Mouse (Mus musculus) limb, embryonic 13.5 days (tissue): ENCODE measurements around the gene Ube2f. TPM values are rescaled to one million over a fixed set of nuclear protein-coding genes. Genes with fewer than 3 reads are reported as not detected.
A peak's percentile ranks its signal among the peaks of the same experiment; 100 is the strongest.

ENCODE experiments used
- ATAC-seq: fragments of 200-750 bp; cut with Nextera tagmentation; 2 replicates; pipeline ENCODE4 v1.8.0; 2017; ENCODE audit warnings: low read depth, moderate number of reproducible peaks, moderate TSS enrichment; ENCODE audit not compliant: low FRiP score
- H3K27ac ChIP-seq: fragments of 300-500 bp; sonication (generic); 2 replicates; pipeline ENCODE4 v1.5.1; 2015; ENCODE audit warnings: inconsistent platforms, mild to moderate bottlenecking, moderate library complexity
- H3K27me3 ChIP-seq: fragments of 300-500 bp; sonication (generic); 2 replicates; pipeline ENCODE4 v1.6.1; 2015; ENCODE audit warnings: mild to moderate bottlenecking, inconsistent platforms
- H3K36me3 ChIP-seq: fragments of 300-500 bp; sonication (generic); 2 replicates; pipeline ENCODE4 v1.6.1; 2015; ENCODE audit warnings: inconsistent platforms, mild to moderate bottlenecking, moderate library complexity
- H3K4me1 ChIP-seq: fragments of 300-500 bp; sonication (generic); 2 replicates; pipeline ENCODE4 v1.6.1; 2015; ENCODE audit warnings: inconsistent platforms
- H3K4me2 ChIP-seq: fragments of 300-500 bp; sonication (generic); replicated peaks from 2 replicates; pipeline ENCODE4 v1.6.1; 2015; ENCODE audit warnings: inconsistent platforms, mild to moderate bottlenecking, moderate library complexity
- H3K4me3 ChIP-seq: fragments of 300-500 bp; sonication (generic); 2 replicates; pipeline ENCODE4 v1.5.1; 2015; ENCODE audit warnings: moderate library complexity, mild to moderate bottlenecking, inconsistent platforms
- H3K9ac ChIP-seq: fragments of 300-500 bp; sonication (generic); 2 replicates; pipeline ENCODE4 v1.6.1; 2015; ENCODE audit warnings: mild to moderate bottlenecking, inconsistent platforms
- H3K9me3 ChIP-seq: fragments of 300-500 bp; sonication (generic); 2 replicates; pipeline ENCODE4 v1.6.1; 2016; ENCODE audit warnings: inconsistent platforms
- WGBS: fragments of 180-500 bp; shearing (Covaris S2); methylation state at CpG from one replicate; pipeline ENCODE4 v1.1.7; 2015; 5-methylcytosine and 5-hydroxymethylcytosine counted together
- polyA plus RNA-seq: library from polyadenylated mRNA; unstranded; fragments of >200 nt; fragmentation: Nextera tagmentation; extraction: Ambion mirVana; gene quantifications from 2 replicates; pipeline ENCODE4 v1.2.1, GENCODE M21; 2015

Ube2f gene
- polyA plus RNA-seq, 1 experiment from 2014 or later = 68.1 TPM

DNA sequence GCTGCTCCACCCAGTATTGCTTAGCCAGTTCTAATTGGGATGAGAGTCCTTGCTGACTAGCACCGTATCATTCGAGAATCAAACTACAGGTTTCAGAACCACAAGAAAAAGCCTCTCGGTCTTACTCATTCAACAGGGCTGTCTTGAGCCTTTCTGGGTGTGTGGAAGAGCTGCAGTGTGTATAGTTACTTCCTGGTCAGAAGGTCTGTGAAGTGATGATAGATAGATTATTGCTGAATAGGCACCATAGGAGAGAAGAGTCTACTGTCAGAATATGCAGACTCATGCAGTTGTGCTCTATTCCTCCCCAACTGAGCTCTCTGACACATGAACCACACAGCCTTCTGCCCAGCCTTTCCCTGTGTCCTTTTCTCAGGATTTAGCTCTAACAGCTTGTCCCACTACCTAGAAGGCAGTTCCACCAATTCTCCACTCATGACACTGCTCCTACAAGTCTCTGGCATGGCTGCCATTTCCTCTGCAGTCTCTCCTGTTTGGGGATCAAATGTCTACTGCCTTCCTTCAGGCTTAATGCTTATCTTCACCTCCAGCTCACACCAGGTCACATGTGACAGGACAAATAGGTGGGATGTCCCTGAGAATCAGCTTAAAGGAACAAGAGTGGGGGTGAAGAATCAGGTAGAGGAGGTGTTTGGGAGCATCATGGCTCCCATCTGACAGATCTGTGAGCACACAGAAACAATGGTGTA is 28.5 kb downstream of the Ube2f start:
- Histone ChIP-seq H3K4me2 (no peak overlapping the region), H3K4me3 (no peak overlapping the region), H3K27ac (no peak overlapping the region), H3K36me3 (peaks cover 75% of the 10 kb centered on the region), H3K27me3 (no peaks in the 10 kb centered on the region), H3K9ac (no peak overlapping the region), H3K4me1 (no peaks in the 10 kb centered on the region), H3K9me3 (no peaks in the 10 kb centered on the region)
- WGBS = 96% methylated on average over 3 of the region's 3 CpGs
- ATAC-seq = no peak

DNA sequence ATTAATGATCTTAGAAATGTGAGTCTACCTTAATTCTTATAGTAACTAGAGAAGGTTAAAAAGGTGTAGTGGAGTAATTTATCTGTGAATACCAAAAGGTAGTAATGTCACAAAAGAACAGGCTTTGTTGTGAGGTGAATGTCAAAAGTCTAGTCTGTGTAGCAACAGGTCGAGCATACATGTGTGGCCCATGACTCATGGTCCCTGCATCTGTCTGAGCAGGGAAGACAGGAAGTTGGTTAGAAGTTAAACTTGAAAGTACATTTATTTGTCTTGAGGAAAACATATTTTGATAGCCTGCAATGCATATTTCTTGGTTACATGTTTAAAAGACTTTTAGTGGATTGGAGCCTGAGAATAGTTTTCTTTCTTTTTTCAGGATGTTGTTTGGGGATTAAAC is 29.0 kb downstream of the Ube2f start:
- Histone ChIP-seq H3K27ac (no peak overlapping the region), H3K9ac (no peak overlapping the region), H3K4me1 (no peaks in the 10 kb centered on the region), H3K27me3 (no peaks in the 10 kb centered on the region), H3K4me2 (no peak overlapping the region), H3K36me3 (peaks cover 78% of the 10 kb centered on the region), H3K9me3 (no peaks in the 10 kb centered on the region), H3K4me3 (no peak overlapping the region)
- 80% methylated on average over 1 of the region's 1 CpGs for WGBS
- no peak for ATAC-seq

DNA sequence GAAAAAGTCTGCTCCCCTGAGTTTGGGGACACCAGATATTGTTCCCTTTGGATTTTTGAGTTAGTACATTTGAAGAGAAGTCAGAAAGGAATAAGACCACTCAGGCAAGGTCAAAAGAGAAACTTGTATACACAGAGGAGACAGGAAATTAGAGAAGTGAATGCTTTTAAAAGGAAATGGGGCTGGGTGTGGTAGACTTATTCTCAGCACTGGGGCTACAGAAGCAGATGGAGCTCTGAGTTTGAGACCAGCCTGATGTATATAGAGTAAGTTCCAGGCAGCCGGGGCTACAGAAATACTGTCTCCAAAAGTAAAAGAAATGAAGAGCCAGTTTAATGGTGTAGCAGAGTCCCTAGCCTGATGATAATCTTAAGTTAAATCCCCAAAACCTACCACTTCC is 32.5 kb downstream of the Ube2f start:
- H3K27me3 ChIP-seq = no peaks in the 10 kb centered on the region
- H3K36me3 ChIP-seq = peaks cover 83% of the 10 kb centered on the region
- ATAC-seq = no peak
- H3K9me3 ChIP-seq = no peaks in the 10 kb centered on the region
- H3K4me3 ChIP-seq = no peak overlapping the region
- WGBS = 97% methylated on average over 1 of the region's 1 CpGs
- H3K4me1 ChIP-seq = no peaks in the 10 kb centered on the region
- no peak overlapping the region for H3K9ac ChIP-seq
- H3K4me2 ChIP-seq = no peak overlapping the region
- no peak overlapping the region for H3K27ac ChIP-seq

DNA sequence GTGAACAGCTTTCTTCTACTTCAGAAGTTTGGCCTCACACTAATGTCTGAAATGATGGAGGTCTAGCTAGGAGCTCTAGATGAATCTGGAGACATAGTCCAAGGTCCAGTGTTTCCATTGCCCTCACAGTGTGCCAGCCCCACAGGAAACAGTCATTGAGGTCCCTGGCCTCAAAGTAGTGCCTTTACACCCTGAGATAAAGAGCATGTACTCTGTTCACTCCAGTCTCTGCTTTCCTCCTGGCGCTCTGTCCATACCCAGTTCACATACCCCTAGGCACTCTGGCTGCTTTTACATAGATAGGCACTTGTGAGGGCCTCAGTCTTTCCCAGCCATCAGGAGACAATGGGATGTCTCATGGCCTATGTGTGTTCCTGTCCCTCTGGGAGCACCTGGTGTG is 39.3 kb downstream of the Ube2f start:
- ATAC-seq = no peak
- 88% methylated on average over 1 of the region's 1 CpGs for WGBS
- Histone ChIP-seq H3K4me2 (no peak overlapping the region), H3K4me3 (no peak overlapping the region), H3K27ac (no peak overlapping the region), H3K9ac (no peak overlapping the region), H3K36me3 (peaks cover 59% of the 10 kb centered on the region), H3K27me3 (no peaks in the 10 kb centered on the region), H3K9me3 (no peaks in the 10 kb centered on the region), H3K4me1 (no peaks in the 10 kb centered on the region)

DNA sequence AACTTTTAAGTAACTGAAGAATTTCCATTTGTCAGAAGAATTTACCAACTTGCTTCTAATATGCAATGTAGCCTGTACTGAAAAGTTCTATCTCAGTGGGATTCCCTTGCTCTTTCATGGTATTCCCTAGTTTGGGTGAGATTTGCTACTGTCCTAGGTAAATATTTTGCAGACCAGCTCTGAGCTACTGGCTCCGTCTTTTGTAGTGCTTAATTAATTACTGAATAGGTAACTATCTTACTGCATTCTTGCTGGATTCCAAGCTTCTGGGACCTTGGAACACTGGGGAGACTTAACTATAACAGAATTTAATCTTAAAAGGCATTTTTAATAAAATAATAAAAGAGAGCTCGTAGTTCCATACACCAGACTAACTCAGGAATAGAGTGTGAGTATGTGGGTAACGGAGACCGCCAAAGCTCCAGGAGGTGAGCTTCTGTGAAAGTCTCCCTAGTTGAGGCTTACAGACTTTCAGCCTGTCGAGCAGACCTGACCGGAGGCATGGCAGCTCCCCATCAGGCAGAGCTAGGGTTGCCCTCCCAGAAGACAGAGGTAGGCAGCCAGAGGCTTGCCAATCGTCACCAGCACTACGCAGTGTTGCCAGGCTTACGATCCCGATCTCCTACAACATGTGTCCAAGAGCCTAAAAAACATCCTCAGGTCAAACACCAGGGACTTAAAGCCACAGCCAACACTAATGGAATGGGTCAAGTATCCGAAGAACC is 42.2 kb downstream of the Ube2f start:
- Histone ChIP-seq H3K27ac (no peak overlapping the region), H3K9me3 (no peaks in the 10 kb centered on the region), H3K9ac (no peak overlapping the region), H3K4me1 (no peaks in the 10 kb centered on the region), H3K36me3 (peaks cover 41% of the 10 kb centered on the region), H3K4me3 (no peak overlapping the region), H3K27me3 (no peaks in the 10 kb centered on the region), H3K4me2 (no peak overlapping the region)
- 91% methylated on average over 11 of the region's 11 CpGs for WGBS
- ATAC-seq = no peak

DNA sequence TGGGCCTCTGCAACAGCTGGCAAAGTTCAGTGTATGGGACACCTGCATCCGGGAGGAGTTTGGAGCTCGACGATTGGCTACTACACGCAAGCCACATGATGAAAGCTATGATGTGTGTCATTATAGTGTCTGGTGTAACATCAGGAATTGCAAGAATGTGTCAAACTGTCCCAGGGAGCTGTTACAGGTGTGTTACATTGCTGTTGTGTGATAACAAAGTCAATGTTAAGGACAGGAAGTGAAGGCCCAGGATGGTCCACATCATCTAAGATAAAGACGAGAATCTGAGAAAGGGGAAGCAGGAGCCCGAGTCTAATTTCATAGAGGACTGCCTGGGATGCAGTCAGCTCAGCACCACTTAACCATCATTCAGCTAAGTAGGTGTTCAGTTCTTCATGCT is 45.4 kb downstream of the Ube2f start:
- H3K9ac ChIP-seq = no peak overlapping the region
- no peak overlapping the region for H3K4me3 ChIP-seq
- peaks cover 10% of the 10 kb centered on the region for H3K4me1 ChIP-seq
- no peaks in the 10 kb centered on the region for H3K9me3 ChIP-seq
- H3K36me3 ChIP-seq = peaks cover 21% of the 10 kb centered on the region
- H3K27ac ChIP-seq = no peak overlapping the region
- no peak for ATAC-seq
- 92% methylated on average over 6 of the region's 6 CpGs for WGBS
- no peak overlapping the region for H3K4me2 ChIP-seq
- no peaks in the 10 kb centered on the region for H3K27me3 ChIP-seq

DNA sequence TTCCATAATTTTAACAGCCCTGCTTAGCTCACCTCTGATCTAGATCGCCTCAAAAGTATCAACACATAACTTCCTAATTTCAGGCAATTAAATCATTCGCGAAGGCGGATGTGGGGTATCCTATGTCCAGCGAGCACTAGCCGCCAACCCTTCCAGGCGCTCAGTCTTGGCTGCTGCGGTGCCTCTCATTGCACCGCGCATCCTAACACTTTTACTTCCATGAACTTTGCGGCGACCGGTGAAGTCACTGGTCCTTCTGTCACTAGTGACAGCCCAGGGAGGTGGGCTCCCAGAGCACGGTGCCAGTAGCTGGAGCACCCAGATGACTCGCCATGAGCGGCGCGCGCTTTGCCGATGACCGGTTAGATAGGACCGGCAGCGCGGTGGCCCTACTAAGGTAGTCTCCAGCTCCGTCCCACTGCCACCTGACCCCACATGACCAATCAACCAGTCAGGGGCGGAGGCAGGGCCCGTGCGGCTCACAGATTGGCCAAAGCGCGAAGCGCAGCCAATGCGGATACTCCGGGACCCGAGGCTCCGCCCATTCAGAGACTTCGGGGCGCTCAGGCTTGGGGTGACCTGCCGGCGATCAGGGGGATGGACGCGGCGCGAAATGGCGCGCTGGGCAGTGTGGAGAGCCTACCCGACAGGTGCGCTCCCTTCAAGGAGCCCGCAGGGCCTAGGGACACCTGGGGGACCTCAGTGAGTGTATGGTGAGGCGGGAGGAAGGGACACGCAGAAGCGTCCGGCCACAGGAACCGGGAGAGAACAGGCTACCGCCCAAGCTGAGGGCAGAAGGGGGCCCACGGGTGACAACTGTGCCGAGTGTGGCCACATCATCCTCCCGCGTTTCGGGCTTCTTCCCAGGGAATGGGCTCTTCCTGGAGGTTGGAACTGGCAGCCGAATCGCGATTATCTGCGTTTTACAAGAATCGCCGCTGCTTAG is 48.0 kb downstream of the Ube2f start, which contains the start of gene Scly:
TSS of gene Scly (plus strand) at position 540 of the 946 bp plus-strand sequence.
- H3K27ac ChIP-seq = no peak within 1 kb of the TSS
- no peaks in the 10 kb centered on the region for H3K27me3 ChIP-seq
- peak within 1 kb of the TSS; percentile 62 for H3K4me3 ChIP-seq
- no peaks in the 10 kb centered on the region for H3K9me3 ChIP-seq
- under 1% methylated on average over 59 of the region's 65 CpGs for WGBS
- ATAC-seq = peak; percentile 99
- H3K36me3 ChIP-seq = peaks cover 12% of the 10 kb centered on the region; the same call in 1 of the 2 replicates
- H3K9ac ChIP-seq = peak within 1 kb of the TSS; percentile 79
- peaks cover 10% of the 10 kb centered on the region for H3K4me1 ChIP-seq
- H3K4me2 ChIP-seq = peak within 1 kb of the TSS; percentile 78

DNA sequence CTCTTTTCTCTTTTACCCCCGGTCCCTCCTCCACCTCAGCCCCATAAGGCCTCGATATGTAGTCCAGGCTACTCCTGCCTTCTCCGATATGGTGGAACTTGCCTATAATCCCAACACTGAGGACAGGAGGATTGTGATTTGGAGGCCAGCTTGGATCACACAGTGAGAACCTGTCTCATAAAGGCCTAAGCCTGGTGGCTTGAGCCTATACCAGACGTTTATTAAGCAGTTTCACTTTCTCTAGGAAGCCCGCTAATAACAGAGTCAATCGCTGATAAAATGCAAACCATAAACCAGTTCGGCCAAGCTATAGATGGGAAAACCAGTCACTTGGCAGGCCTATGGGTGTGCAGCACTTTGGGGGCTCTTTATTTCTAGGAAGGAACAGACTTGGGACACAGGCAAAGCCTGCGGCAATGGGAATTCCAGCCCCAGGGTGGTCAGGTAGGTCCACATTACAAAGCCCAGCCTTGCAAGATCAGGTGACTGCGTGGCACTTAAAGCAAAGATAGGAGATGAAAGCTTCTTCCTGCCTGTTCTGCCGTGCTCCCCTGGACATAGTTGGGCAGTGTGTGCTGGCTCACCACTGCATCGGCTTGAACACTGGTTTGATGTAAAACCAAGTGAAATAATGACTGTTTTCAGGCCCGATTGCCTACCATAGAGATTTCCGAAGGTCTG is 49.1 kb downstream of the Ube2f start:
- no peaks in the 10 kb centered on the region for H3K9me3 ChIP-seq
- ATAC-seq = no peak
- no peak overlapping the region for H3K27ac ChIP-seq
- no peaks in the 10 kb centered on the region for H3K27me3 ChIP-seq
- H3K9ac ChIP-seq = peak overlapping the region; percentile 57; the same call in 1 of the 2 replicates
- peak overlapping the region; percentile 62 for H3K4me3 ChIP-seq
- H3K4me1 ChIP-seq = peaks cover 10% of the 10 kb centered on the region
- H3K4me2 ChIP-seq = peak overlapping the region; percentile 78
- peaks cover 14% of the 10 kb centered on the region; the same call in 1 of the 2 replicates for H3K36me3 ChIP-seq
- WGBS = 82% methylated on average over 13 of the region's 13 CpGs

DNA sequence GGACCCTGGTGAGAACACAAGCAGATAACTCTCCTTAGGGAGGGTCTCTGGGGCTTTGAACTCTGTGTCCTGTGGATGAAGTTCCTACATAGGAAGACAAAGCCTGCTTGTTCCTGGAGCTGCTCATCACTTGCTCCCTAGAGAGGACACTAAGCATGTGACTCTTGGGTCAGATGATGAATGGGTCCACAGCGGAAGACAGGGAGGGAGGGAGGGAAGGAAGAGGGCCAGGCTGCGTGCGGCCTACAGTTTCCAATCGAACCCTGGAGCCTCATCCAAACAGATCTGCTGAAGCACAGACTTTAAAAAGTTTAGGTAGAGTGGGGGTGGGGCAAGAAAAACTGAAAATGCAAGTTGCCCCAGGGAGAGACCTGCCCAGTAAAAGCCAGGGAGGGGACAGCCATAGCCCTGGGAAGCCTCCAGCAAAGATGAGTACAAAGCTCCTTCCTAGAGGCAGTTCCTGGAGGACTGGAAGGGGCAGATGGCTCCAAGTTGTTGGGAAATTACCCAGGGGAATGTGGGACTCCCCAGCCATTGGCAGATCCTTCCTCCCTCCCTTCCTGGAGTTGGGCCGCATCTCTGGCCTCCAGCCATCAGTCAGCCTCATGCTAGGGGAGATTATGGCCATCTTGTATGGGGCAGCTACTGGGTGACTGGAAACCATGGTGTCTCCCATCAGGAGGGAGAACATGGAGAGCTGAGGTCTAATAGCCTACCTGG is 49.8 kb downstream of the Ube2f start:
- 91% methylated on average over 5 of the region's 5 CpGs for whole genome bisulfite sequencing

DNA sequence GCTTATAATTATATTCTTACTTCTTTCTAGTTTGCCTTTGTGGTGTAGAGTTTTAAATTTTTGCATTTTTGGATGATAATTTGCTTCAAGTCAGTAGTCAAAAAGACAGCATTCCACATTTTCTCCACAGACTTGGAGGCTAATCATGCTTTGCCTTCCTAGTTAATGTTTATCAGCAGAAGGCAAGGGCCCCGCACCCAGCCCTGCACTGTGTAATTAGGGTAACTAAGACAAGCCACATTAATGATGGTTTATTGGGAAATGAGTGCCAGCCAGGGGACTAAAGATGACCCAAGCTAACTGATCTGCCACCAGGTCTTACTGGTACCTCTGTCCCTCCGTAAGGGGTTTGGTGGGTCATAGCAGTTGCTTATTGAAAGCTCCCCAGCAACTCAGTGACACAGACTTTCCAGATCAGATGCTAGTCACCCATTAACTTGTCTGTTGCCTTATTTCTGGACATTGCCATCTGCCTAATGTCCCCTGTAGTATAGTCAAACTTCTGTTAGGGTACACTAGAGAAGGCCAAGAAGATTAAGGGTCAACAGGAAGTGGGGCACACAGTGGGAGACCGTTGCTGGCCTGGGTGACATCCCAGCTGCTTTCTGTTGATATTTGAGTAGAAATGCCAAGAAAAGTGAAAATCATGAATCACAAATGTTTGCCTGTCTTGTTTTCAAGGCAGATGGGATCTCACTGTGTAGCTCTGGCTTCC is 51.3 kb downstream of the Ube2f start:
- 79% methylated on average over 3 of the region's 3 CpGs for WGBS
- Histone ChIP-seq H3K4me2 (no peak overlapping the region), H3K27ac (no peak overlapping the region), H3K4me1 (peaks cover 10% of the 10 kb centered on the region), H3K9ac (no peak overlapping the region), H3K36me3 (peaks cover 19% of the 10 kb centered on the region), H3K4me3 (no peak overlapping the region), H3K9me3 (no peaks in the 10 kb centered on the region), H3K27me3 (no peaks in the 10 kb centered on the region)
- no peak for ATAC-seq

More for the DNA sequence above, 49.8 kb downstream of the Ube2f start:
- H3K27ac ChIP-seq = no peak overlapping the region
- no peak for ATAC-seq
- H3K36me3 ChIP-seq = peaks cover 10% of the 10 kb centered on the region; the same call in 1 of the 2 replicates
- H3K4me1 ChIP-seq = peaks cover 10% of the 10 kb centered on the region
- H3K27me3 ChIP-seq = no peaks in the 10 kb centered on the region
- H3K4me3 ChIP-seq = no peak overlapping the region
- no peak overlapping the region for H3K9ac ChIP-seq
- H3K4me2 ChIP-seq = 0 out of 2 replicates have a peak overlapping the region, but pooled peaks have one; percentile 78
- no peaks in the 10 kb centered on the region for H3K9me3 ChIP-seq
